Mouse (Mus musculus): Measurements from ENCODE around the gene Tead1. TPM values are rescaled to one million over a fixed set of nuclear protein-coding genes. Genes with fewer than 3 reads are reported as not detected.

The Tead1 gene
- polyA plus RNA-seq, 1 experiment from 2014 or later = 7.4 TPM

DNA sequence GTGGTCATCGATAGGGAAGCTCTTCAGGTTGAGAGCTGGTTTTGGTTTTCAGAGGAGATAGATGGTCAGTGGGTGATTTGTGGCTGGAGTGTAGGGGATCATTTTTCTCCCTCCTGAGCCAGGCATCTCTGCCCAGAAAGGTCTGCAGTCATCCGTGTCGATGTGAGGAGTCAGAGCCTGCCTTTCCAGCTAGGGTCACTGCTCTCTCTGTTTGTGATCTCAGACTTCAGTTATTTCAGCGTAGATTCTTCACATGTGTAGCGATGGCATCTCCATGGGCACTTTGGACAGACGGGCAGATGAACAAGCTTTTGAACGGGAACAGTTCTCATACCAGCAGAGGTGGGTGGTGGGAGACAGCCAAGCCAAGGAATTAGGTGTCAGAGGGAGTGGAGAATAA, 106.2 kb downstream of the Tead1 start:
- no peaks in the 10 kb centered on the region for H3K36me3 ChIP-seq (ENCODE audit: control insufficient read depth, insufficient read depth, low read length)
- ATAC-seq (replicated peaks; ENCODE audit: low FRiP score) (no peak), DNase-seq (ENCODE audit: low spot score) (no peak)
- no peak overlapping the region for H3K4me3 ChIP-seq (ENCODE audit: low read depth, low read length)
- H3K9me3 ChIP-seq (ENCODE audit: control insufficient read depth, low read length) = no peaks in the 10 kb centered on the region; the same call in 1 of the 2 replicates
- H3K27ac ChIP-seq (ENCODE audit: low read depth, low read length) = no peak overlapping the region
- WGBS = 84% methylated on average over 7 of the region's 7 CpGs
- H3K4me2 ChIP-seq = no peak overlapping the region
- H3K4me1 ChIP-seq (replicated peaks; ENCODE audit: control insufficient read depth, insufficient read depth, low read length) = peaks cover 16% of the 10 kb centered on the region
- H3K9ac ChIP-seq (ENCODE audit: low read depth, low read length) = no peak overlapping the region
- no peaks in the 10 kb centered on the region for H3K27me3 ChIP-seq (replicated peaks; ENCODE audit: control insufficient read depth, insufficient read depth, low read length)

DNA sequence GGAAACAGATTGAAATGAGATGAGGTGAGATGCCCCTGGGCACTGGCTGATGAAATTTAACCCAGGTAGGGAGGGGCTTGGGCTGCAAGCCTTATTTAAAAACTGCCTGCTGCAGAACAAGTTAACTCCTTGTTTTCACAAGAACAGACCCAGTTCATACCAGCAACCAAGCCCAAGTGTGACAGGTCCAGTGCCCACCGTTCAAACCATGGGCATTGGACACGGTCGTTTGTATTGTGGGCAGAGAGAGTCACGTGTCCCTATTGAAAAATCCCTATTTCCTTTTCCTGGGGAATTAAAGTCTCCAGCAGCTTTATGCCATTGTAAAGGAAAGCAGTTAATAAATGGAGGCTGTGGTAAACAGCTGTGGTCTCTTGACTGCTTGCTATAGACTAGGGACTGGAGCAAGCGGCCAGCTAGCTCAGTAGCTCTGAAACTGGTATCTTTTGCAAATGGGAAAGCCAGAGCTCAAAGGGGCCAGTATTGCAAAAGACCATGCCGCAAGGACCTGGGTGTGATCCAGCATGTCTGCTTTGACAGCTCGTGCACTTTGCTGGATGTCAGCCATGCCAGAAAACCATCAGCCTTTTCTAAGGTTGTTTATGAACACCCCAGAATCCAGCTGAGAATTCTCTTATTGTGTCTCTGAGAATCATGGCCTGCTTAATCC, 107.6 kb downstream of the Tead1 start:
- H3K4me3 ChIP-seq (ENCODE audit: low read depth, low read length) = no peak overlapping the region
- no peaks in the 10 kb centered on the region; the same call in 1 of the 2 replicates for H3K9me3 ChIP-seq (ENCODE audit: control insufficient read depth, low read length)
- ATAC-seq (replicated peaks; ENCODE audit: low FRiP score) (no peak), DNase-seq (ENCODE audit: low spot score) (no peak)
- peaks cover 16% of the 10 kb centered on the region for H3K4me1 ChIP-seq (replicated peaks; ENCODE audit: control insufficient read depth, insufficient read depth, low read length)
- no peak overlapping the region for H3K4me2 ChIP-seq
- H3K27me3 ChIP-seq (replicated peaks; ENCODE audit: control insufficient read depth, insufficient read depth, low read length) = no peaks in the 10 kb centered on the region
- no peak overlapping the region for H3K9ac ChIP-seq (ENCODE audit: low read depth, low read length)
- no peak overlapping the region for H3K27ac ChIP-seq (ENCODE audit: low read depth, low read length)
- WGBS = 71% methylated on average over 7 of the region's 7 CpGs
- H3K36me3 ChIP-seq (ENCODE audit: control insufficient read depth, insufficient read depth, low read length) = no peaks in the 10 kb centered on the region

DNA sequence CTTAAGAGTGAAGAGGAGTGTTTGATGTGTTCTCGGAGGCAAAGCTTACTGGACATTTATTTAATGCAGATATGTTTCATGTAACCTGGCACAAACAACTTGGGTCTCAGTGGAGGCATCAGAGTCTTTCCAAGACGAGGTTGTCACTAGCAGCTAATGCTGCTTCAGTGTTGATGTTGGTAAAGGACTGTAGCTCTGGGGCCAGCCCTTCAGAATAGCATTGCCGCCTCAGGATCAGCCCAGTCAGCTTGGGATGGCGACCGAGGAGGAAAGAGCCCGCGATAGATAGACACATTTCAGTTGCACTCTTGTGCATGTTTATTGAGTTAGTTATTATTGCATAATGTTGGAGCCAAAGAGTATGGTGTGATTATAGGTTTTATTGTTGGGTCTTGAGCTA, 108.2 kb downstream of the Tead1 start:
- H3K4me3 ChIP-seq (ENCODE audit: low read depth, low read length) = no peak overlapping the region
- H3K36me3 ChIP-seq (ENCODE audit: control insufficient read depth, insufficient read depth, low read length) = no peaks in the 10 kb centered on the region
- no peak overlapping the region for H3K27ac ChIP-seq (ENCODE audit: low read depth, low read length)
- no peak overlapping the region for H3K4me2 ChIP-seq
- peaks cover 16% of the 10 kb centered on the region for H3K4me1 ChIP-seq (replicated peaks; ENCODE audit: control insufficient read depth, insufficient read depth, low read length)
- H3K27me3 ChIP-seq (replicated peaks; ENCODE audit: control insufficient read depth, insufficient read depth, low read length) = no peaks in the 10 kb centered on the region
- H3K9me3 ChIP-seq (ENCODE audit: control insufficient read depth, low read length) = no peaks in the 10 kb centered on the region; the same call in 1 of the 2 replicates
- no peak overlapping the region for H3K9ac ChIP-seq (ENCODE audit: low read depth, low read length)
- ATAC-seq (replicated peaks; ENCODE audit: low FRiP score) (no peak), DNase-seq (ENCODE audit: low spot score) (no peak)
- 78% methylated on average over 7 of the region's 7 CpGs for WGBS

DNA sequence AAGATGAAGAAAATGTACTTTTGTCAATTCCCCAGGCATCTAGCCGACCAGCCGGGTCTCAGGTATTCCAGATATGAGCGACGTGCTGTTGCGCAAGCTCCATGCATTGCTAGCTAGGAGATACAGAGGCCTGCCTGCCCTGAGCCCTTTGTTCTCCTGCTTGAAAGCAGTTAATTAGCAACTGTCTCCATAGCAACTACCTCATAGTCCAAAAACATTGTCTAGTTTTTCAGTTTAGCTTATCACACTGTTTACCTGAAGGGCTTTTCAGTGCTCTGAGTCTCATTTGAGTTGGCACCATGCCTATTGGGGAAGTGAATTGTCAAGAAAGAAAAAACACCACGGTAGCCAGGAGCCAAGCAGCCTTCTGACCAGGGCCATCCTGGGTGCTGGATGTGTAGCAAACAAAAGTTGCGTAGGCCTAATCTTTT, 109.2 kb downstream of the Tead1 start:
- Histone ChIP-seq H3K36me3 (ENCODE audit: control insufficient read depth, insufficient read depth, low read length) (no peaks in the 10 kb centered on the region), H3K4me1 (replicated peaks; ENCODE audit: control insufficient read depth, insufficient read depth, low read length) (peaks cover 16% of the 10 kb centered on the region), H3K4me3 (ENCODE audit: low read depth, low read length) (no peak overlapping the region), H3K27ac (ENCODE audit: low read depth, low read length) (peak overlapping the region; percentile 41; the same call in 1 of the 2 replicates), H3K9me3 (ENCODE audit: control insufficient read depth, low read length) (no peaks in the 10 kb centered on the region; the same call in 1 of the 2 replicates), H3K27me3 (replicated peaks; ENCODE audit: control insufficient read depth, insufficient read depth, low read length) (no peaks in the 10 kb centered on the region), H3K9ac (ENCODE audit: low read depth, low read length) (no peak overlapping the region), H3K4me2 (no peak overlapping the region)
- no peak for ATAC-seq (replicated peaks; ENCODE audit: low FRiP score)
- DNase-seq (ENCODE audit: low spot score) = no peak
- WGBS = 61% methylated on average over 7 of the region's 7 CpGs

DNA sequence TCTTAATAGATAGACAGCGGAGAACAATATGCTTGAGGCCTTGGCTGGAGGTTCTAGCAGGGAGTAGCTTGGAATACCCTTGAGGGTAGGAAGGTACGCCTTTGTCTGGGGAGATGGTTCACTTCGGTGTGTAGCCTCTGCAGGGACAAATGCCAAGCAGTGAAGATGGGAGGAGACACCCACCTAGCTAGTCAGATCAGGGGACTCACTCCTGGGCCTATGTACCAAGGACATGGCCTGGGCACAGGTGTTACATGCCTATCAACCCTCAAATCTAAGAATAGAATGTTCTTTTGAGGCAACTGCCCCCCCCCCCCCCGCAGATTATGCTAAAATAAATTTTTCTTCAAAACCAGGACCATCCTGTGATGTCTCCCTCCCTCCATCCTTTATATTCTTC, 110.6 kb downstream of the Tead1 start:
- Histone ChIP-seq H3K4me3 (ENCODE audit: low read depth, low read length) (no peak overlapping the region), H3K4me1 (replicated peaks; ENCODE audit: control insufficient read depth, insufficient read depth, low read length) (peaks cover 16% of the 10 kb centered on the region), H3K9me3 (ENCODE audit: control insufficient read depth, low read length) (no peaks in the 10 kb centered on the region), H3K9ac (ENCODE audit: low read depth, low read length) (no peak overlapping the region), H3K27me3 (replicated peaks; ENCODE audit: control insufficient read depth, insufficient read depth, low read length) (no peaks in the 10 kb centered on the region), H3K27ac (ENCODE audit: low read depth, low read length) (no peak overlapping the region), H3K4me2 (no peak overlapping the region), H3K36me3 (ENCODE audit: control insufficient read depth, insufficient read depth, low read length) (no peaks in the 10 kb centered on the region)
- ATAC-seq (replicated peaks; ENCODE audit: low FRiP score) (no peak), DNase-seq (ENCODE audit: low spot score) (no peak)
- 79% methylated on average over 4 of the region's 4 CpGs for WGBS

DNA sequence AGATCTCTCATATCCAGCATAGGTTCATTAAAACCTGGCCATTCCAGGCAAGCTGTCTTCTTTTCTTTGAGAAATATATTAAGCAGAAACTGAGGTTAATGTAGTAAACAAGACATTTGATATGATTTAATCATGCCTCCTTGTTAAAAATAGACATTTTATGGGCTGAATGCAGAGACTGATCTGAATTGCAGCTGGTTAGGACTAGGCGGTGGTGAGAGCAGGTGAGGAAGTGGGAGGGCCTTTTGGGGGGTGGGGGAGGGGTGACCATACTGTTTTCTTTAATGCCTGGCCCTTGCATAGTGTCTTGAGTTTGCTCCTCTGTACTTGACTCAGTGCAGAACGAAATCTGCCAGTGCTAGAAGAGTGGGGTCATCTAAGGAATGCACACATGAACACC, 111.2 kb downstream of the Tead1 start:
- DNase-seq (ENCODE audit: low spot score) = no peak
- Histone ChIP-seq H3K9ac (ENCODE audit: low read depth, low read length) (no peak overlapping the region), H3K36me3 (ENCODE audit: control insufficient read depth, insufficient read depth, low read length) (no peaks in the 10 kb centered on the region), H3K4me3 (ENCODE audit: low read depth, low read length) (no peak overlapping the region), H3K9me3 (ENCODE audit: control insufficient read depth, low read length) (no peaks in the 10 kb centered on the region), H3K27ac (ENCODE audit: low read depth, low read length) (no peak overlapping the region), H3K4me2 (no peak overlapping the region), H3K27me3 (replicated peaks; ENCODE audit: control insufficient read depth, insufficient read depth, low read length) (no peaks in the 10 kb centered on the region), H3K4me1 (replicated peaks; ENCODE audit: control insufficient read depth, insufficient read depth, low read length) (peaks cover 16% of the 10 kb centered on the region)
- ATAC-seq (replicated peaks; ENCODE audit: low FRiP score) = no peak
- 59% methylated on average over 2 of the region's 2 CpGs for WGBS

DNA sequence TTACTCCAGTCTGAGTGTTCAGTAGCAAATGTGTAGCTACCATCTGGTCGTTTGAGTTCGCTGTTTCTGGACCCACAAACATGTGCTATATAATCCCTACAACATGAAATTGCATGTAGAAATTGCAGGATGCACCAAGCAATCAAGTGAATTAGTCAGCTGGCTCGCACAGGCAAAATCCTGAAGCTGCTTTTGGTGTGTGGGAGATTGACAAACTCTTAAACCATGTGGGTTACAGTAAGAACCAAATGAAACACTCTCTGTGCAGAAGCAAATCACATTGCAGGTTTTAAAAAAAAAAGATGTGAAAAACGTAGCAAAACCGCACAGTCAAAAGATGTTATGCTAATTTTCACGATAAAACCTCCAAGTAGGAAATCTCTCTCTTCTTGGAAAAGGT, 113.6 kb downstream of the Tead1 start:
- ATAC-seq (replicated peaks; ENCODE audit: low FRiP score) (no peak), DNase-seq (ENCODE audit: low spot score) (no peak)
- H3K27ac ChIP-seq (ENCODE audit: low read depth, low read length) = no peak overlapping the region
- peaks cover 10% of the 10 kb centered on the region; the same call in 1 of the 2 replicates for H3K4me1 ChIP-seq (replicated peaks; ENCODE audit: control insufficient read depth, insufficient read depth, low read length)
- no peaks in the 10 kb centered on the region for H3K27me3 ChIP-seq (replicated peaks; ENCODE audit: control insufficient read depth, insufficient read depth, low read length)
- no peaks in the 10 kb centered on the region for H3K36me3 ChIP-seq (ENCODE audit: control insufficient read depth, insufficient read depth, low read length)
- H3K4me3 ChIP-seq (ENCODE audit: low read depth, low read length) = no peak overlapping the region
- H3K4me2 ChIP-seq = no peak overlapping the region
- 84% methylated on average over 6 of the region's 6 CpGs for WGBS
- no peaks in the 10 kb centered on the region for H3K9me3 ChIP-seq (ENCODE audit: control insufficient read depth, low read length)
- H3K9ac ChIP-seq (ENCODE audit: low read depth, low read length) = no peak overlapping the region

DNA sequence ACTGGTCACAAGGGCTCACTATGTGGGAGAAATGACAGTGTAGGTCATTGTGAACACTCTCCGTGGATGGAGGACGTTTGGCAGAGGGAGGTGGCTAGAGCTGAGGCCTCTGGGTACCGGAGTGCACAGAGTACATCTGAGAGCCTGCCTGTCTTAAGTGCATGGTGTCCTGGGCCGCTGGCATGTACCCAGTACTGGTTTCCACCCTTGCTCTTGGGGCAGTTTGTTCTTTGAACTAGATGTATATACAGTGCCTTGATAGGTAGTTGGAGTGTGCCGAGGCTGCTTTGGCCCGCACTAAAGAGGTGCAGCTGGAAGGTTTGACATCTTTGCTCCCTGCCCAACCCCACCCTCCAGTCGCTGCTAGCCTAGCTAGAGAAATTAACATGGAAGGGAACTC, 114.8 kb downstream of the Tead1 start:
- Histone ChIP-seq H3K4me1 (replicated peaks; ENCODE audit: control insufficient read depth, insufficient read depth, low read length) (peaks cover 6% of the 10 kb centered on the region; the same call in 1 of the 2 replicates), H3K4me3 (ENCODE audit: low read depth, low read length) (no peak overlapping the region), H3K9me3 (ENCODE audit: control insufficient read depth, low read length) (no peaks in the 10 kb centered on the region), H3K4me2 (no peak overlapping the region), H3K27ac (ENCODE audit: low read depth, low read length) (no peak overlapping the region), H3K9ac (ENCODE audit: low read depth, low read length) (no peak overlapping the region), H3K36me3 (ENCODE audit: control insufficient read depth, insufficient read depth, low read length) (no peaks in the 10 kb centered on the region), H3K27me3 (replicated peaks; ENCODE audit: control insufficient read depth, insufficient read depth, low read length) (no peaks in the 10 kb centered on the region)
- ATAC-seq (replicated peaks; ENCODE audit: low FRiP score) (no peak), DNase-seq (ENCODE audit: low spot score) (no peak)
- WGBS = 65% methylated on average over 7 of the region's 7 CpGs

DNA sequence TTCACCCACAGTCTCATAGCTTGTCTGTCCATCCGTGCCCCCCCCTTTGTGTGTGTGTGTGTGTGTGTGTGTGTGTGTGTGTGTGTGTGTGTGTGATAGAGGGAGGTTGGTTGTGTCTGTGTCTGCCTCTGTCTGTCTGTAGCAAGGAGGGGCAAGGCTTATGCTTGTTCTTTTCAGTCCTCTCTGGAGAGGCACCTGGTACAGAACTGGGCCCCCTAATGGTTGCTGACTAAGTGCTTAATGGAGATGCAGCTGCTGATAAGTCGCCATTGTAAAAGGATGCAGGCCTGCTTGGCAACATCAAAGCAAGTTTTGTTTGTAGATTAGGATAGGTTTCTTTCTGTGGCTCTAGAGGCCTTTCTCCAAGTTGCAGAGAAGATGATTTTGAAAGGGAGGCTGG, 115.4 kb downstream of the Tead1 start:
- H3K9ac ChIP-seq (ENCODE audit: low read depth, low read length) = no peak overlapping the region
- no peak overlapping the region for H3K4me3 ChIP-seq (ENCODE audit: low read depth, low read length)
- DNase-seq (ENCODE audit: low spot score) (no peak), ATAC-seq (replicated peaks; ENCODE audit: low FRiP score) (no peak)
- no peak overlapping the region for H3K27ac ChIP-seq (ENCODE audit: low read depth, low read length)
- WGBS = 20% methylated on average over 2 of the region's 2 CpGs
- no peaks in the 10 kb centered on the region for H3K9me3 ChIP-seq (ENCODE audit: control insufficient read depth, low read length)
- peaks cover 3% of the 10 kb centered on the region; the same call in 1 of the 2 replicates for H3K4me1 ChIP-seq (replicated peaks; ENCODE audit: control insufficient read depth, insufficient read depth, low read length)
- no peaks in the 10 kb centered on the region for H3K36me3 ChIP-seq (ENCODE audit: control insufficient read depth, insufficient read depth, low read length)
- no peaks in the 10 kb centered on the region for H3K27me3 ChIP-seq (replicated peaks; ENCODE audit: control insufficient read depth, insufficient read depth, low read length)
- H3K4me2 ChIP-seq = no peak overlapping the region

Measured in liver, embryonic 11.5 days (tissue).